Mouse (Mus musculus) heart, postnatal 4 days (tissue): ENCODE data around the gene Slk. TPM values are rescaled to one million over a fixed set of nuclear protein-coding genes. Genes with fewer than 3 reads are reported as not detected.
"Not testable (repeated sequence)": the region's sequence is repeated elsewhere in the genome, so short reads cannot be mapped to it uniquely, and the experiment has no call there.

Experiments
- DNase-seq: peaks from one replicate; pipeline ENCODE4 v3.0.0; 2021
- total RNA-seq, 2 experiments: library from RNA; stranded (reverse); gene quantifications; 2 replicates each; pipeline ENCODE4 v1.2.3; 2021

Slk gene
- total RNA-seq, 2 experiments from 2014 or later: 131 to 139 TPM

DNA sequence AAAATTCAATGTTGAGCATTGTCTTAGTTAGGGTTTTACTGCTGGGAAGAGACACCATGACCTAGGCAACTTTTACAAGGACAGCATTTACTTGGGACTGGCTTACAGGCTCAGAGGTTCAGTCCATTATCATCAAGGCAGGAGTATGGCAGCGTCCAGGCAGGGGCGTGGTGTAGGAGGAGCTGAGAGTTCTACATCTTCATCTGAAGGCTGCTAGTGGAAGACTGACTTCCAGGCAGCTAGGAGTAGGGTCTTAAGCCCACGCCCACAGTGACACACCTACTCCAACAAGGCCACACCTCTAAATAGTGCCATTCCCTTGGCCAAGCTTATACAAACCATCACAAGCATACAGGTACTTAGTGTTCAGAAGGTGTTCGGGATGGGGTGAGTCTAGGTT lies 7.5 kb upstream of the Slk start:
- not testable (repeated sequence) for DNase-seq

DNA sequence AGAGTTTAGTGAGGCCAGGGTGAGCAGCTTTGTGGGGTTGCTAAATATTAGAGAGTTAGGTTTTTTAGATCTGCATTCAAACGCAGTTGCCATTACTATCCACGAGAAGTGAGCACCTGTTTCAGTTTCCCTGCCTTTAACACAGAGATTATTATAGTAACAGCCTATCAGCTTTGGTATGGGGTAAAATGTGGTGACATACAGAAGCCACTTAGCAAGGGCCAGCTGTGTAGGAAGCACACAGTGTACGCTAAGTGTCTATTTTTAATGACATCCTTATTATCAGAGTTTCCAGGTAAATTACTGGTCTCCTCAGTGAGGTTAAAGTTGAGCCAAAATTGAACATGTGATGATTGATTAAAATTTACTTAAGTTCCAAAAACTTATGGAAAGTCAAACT lies 5.8 kb upstream of the Slk start:
- no peak for DNase-seq

DNA sequence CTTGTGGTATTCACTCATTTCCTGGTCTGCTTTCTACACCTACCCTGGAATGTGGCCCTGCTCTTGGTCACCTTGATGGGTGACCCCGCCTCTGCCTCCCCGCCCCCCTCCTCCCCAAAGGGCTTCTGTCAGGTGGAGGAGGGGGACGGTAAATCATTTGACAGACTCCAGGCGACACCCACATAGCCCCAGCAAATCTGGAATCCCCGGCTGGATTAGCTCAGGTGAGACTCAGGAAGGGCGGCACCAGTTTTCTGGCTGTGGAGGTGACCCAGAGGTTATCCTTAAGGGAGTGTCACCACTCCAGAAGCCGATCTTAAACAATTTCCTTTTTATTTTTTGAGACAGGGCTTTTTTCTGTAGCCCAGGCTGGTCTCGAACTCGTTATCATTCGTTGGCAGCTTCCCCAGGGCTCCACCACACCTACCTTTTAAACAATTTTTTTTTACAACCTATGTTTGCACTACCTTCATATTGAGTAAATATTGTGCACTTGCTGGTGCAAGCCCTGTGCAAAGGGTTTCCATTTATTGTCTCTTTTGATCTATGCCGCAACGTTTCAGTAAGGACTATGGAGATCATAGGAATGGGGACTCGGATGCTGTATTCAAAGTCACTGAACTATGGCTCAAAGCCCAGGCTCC lies 775 bp upstream of the Slk start:
- DNase-seq: peak; percentile 35

DNA sequence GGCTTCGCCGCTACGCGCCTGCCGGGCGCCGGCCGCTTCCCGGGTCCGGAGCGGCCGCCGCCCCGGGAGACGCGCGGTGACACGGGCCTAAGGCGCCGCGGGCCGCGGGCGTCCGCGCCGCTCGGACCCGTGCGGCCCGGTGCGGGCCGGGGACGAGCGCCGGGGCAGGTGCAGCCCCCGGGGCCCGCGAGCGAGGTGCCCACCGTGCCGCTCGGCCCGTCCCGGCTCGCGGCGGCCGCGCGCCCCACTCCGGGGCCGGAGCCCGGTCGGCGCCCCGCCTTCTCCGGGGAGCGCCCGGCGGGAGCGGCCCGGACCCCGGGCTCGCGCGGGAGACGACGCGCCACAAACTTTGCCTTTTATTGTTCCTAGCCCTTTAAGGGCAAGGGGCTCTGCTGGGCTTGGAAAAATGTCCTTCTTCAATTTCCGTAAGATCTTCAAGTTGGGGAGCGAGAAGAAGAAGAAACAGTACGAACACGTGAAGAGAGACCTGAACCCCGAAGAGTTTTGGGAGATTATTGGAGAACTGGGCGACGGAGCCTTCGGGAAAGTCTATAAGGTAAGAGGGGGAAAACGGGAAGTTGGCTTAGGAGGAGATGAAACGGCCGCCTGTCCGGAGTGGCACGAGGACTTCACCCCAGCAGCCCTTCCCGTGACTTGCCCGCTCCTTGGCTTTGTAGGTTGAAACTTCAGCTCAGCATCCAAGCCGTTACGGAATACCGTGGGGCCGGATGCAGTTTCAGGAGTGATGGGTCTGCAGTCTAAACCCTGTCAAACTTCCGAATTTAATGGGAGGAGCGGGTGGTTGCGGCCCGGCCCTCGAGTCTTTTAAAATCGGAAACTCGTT lies 532 bp downstream of the Slk start:
- DNase-seq: peak; percentile 45

DNA sequence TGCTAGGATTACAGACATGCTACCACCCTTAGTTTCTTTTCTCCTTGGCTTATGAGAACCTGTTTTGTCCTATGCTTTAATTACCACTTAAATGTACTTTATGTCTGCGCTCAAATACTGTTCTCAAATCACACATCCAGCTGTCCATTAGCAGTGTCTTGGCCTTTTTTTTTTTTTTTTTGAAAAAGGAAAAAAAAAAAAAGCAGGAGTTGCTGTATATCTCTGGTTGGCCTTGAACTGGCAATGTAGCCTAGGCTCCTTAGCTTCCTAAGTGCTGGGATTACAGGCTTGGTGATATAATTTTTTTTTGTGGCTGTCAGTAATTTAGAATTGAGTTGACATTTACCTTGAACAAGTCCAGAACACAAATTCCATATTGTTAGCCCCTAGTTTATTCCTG lies 6.3 kb downstream of the Slk start:
- no peak for DNase-seq

DNA sequence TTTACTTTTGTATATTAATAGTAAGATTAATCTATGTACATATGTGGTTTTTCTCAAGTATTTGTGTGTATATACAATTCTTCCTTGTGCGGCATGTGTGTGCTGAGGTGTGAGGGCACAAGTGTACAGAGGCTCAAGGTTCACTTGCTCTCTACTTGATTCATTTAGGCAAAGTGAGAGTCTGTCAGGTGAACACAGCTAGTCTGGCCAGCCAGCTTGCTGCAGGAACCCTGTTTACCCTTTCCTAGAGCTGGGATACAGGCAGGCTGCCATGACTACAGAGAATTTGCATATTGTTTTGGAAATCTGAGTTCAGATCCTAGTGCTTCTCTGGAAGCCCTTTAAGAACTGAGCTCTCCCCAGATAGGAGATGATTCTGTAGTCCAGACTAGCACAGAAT lies 7.5 kb downstream of the Slk start:
- DNase-seq: no peak

DNA sequence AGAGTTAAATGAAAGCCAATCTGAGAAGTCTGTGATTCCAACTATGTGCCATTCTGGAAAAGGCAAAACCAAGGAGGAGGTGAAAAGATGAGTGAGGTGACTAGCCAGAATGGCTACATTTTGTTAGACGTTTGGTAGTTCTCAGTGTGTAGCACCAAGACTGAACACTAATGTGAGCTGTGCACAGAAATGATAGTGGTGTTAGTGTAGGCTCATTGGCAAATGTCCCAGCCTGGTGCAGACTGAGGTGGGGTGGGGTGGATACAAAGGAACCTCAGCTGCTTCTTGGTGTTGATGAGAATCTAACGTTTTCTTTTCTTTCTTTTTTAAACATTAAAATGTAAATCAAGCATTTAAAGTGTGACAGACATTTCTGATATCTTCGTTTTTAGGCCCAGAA lies 29.0 kb downstream of the Slk start:
- DNase-seq: no peak

DNA sequence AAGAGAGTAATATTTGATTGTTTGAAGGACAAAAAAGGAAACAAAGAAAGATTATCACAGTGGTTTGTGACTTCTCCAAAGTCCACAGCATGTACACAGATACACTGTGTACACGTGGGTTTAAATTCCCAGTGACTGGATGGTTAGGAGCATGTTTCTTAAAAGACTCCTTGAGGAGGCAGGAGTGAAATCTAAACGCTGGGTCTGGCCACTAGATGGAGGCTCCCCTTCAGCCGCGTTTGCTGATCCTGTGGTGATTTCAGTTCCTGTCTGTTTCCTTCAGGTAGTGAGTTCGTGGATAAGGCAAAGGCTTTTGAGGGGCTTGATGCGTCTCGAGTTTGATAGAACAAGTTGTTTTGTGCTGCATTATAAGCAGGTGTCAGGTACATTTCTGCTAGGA lies 34.0 kb downstream of the Slk start:
- DNase-seq: no peak

DNA sequence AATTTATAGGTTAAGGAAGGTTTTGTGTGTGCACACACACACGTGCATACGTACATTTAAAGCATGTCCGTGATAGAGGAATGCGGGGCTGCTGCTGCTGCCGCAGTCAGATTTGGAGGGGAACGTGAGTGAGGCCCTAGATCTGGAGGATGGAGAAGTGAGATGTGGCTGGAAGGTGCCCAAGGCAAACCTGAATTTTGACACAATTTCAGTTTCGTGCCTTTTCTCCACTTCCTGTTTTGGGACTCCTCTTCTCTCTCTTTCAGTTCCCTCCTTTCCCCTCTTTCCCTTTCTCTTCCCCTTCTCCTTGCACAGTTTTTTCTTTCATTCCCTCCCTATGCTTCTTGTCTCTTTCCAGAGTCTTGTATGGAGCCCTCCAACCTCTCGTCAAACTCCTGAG lies 42.0 kb downstream of the Slk start:
- no peak for DNase-seq

DNA sequence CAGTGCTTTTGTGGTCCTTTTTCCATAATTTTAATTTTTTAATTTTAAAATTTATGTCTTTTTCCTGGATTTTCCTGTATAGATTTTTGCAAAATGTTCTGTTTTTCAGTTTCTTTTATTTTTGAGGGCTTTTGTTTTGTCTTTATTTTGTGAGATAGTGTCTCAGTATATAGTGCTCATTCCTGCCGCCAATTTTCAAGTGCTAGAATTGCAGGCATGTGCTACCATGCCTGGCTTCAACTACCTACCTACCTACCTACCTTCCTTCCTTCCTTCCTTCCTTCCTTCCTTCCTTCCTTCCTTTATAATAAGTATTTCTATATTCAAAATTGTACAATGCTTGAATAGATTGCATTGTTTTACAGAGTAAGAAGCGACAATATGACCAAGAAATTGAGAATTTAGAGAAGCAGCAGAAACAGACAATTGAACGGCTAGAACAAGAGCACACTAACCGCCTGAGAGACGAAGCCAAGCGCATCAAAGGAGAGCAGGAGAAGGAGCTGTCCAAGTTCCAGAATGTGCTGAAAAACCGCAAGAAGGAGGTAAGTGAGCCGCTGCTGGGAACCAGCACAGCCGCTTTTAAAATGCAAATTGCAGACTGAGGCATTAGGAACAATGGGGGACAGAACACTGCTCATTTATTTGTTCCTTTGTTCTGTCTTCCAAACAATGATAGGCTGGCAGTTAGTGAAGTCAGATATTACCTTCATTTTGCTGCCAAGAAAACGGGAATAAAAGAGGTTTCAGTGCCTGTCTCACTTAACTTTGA lies 45.6 kb downstream of the Slk start:
- DNase-seq: no peak

DNA sequence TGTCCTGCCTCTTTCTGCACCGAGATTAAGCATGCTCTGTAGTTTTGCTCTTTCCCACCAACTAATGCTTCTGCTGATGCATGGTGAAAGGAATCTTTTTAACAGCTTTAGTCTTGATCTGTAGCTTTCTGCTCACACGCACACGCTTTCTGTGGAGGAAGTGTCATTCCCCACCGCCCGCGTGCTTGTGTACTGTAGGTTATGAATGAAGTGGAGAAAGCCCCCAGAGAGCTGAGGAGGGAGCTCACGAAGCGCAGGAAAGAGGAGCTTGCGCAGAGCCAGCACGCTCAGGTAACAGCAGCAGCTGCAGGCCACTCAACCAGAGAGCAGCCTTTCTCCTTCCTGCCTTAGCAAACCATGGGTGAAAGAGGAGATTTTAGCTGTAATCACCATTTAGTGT lies 48.0 kb downstream of the Slk start:
- no peak for DNase-seq

DNA sequence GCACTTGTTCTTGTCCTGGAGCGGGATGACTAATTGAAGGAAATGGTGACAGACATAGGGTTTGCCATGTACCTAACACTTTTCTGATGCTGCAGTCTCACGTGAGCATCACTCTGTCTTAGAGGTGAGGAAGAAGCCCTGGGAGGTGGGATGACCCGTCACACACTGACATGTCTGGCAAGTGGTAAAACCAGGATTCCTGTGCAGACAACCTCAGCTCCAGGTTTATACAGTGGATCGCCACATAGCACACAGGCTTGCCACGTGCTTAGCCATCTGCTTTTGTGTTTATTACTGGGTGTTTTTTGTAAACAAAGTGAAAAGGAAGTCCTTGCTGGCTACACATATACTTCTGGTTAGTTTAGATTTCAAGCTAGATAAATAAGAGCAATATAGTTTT lies 49.6 kb downstream of the Slk start:
- DNase-seq: no peak

DNA sequence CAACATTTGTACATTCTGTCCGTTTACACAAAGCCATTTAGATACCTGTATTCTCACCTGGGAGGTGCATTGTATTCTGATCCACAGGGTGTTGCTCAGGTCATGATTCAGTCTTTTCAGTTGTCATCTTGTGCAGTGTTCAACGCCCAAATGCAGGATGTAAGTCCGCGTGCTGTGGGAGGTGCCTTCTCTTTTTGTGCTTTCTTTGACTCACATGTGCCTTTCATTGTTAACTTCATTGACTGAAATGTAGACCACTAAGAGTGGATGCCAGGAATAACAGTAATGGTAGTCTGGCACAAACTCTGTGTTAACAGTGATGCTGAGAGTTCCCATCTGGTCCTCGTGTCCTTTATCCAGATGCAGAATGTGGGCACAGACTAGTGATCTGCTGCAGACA lies 50.9 kb downstream of the Slk start:
- DNase-seq: no peak

DNA sequence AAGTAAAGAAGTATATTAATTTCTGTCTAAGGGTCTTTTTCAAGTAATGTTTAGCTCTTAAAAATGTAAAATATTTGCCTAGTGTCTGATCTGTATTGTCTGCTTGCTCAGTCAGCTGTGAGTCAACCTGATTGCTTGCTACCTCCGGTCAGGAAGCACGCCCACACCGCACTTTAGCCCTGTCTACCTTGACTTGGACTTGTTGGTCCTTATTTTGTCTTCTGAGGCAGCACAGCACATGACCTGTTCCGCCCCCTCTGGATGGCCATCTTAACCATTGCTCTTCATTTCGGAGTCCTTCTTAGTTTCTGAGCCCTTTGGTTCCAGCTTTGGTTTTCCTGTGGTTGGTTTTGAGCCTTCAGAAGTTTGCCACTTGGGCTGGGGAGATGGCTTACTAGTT lies 52.3 kb downstream of the Slk start:
- DNase-seq: no peak

DNA sequence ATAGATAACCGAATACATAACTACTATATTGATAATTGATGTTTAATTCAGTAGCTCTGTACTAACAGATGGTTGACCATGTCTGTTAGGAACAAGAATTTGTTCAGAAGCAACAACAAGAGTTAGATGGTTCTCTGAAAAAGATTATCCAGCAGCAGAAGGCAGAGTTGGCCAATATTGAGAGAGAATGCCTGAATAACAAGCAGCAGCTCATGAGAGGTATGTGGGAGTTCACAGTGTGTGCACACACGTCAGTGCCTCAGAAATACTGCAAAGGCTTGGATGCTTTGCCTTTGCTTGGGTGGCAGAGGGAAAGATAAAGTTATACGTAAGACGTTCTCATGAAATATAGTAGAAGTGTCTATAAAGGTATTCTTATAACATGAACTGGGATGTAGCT lies 55.9 kb downstream of the Slk start:
- DNase-seq: no peak

DNA sequence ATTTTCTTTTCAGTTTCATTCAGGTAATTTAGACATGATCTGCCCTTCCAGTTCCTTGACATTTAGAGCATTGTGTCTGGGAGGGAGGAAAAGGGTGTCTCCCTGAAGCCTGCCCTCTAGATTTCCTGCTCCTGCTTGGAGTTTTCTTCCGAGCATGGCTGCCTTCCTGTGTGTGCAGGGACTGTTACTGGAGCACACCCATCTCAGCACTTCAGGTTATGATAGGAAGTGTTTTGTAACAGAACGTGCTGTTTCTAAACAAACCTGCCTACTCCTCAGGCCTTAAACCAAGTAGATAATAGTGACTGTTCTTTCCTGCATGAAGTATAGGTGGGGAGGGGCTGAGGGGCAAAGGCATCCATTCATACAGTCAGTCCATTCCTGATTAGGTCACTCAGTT lies 64.4 kb downstream of the Slk start:
- no peak for DNase-seq

DNA sequence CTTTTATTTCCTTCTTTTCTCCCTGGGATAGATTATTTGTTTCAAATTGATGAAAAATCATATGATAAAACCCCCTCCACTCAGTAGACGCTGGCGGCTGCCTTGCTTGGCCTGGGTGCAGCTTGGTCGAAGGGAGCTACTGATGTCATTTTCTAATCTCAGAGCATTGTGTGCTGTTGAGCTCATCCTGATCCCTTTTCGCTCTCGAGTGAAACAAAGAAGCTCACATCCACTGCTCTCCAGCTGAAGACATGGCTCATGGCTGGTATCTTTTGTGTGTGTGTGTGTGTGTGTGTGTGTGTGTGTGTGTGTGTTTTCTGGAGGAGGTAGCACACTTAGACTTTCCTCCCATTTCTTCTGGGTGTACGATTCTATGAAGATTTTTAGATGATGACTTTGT lies 66.1 kb downstream of the Slk start:
- peak; percentile 52 for DNase-seq

DNA sequence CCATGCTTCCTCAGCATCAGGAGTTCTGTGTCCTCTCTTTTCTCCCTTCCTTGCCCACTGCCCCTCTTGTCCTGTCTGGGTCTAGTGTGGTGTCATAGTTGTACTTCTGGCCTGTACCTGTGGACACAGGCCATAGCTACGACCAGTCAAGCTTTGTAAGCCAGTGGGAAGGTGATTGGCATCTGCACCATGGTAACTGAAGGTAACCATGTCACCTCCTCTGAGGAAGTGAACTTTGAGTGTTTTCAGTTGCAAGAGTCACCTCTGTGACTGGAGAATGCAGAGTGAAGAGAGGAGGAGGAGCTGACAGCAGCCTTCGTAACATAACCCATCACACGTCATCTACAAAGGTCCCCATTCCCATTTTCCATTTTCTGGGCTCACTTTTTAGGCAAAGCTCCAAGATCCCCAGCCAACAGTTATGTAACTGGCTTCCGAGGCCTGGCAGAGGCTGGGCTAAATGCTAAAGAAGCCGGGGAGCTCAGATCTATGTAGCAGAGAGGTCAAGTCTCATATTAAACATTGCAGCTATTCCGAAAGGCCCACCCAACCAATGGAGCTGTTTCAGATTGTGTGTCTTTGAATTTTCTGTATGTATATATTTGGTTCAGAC lies 67.1 kb downstream of the Slk start:
- DNase-seq: peak; percentile 5

DNA sequence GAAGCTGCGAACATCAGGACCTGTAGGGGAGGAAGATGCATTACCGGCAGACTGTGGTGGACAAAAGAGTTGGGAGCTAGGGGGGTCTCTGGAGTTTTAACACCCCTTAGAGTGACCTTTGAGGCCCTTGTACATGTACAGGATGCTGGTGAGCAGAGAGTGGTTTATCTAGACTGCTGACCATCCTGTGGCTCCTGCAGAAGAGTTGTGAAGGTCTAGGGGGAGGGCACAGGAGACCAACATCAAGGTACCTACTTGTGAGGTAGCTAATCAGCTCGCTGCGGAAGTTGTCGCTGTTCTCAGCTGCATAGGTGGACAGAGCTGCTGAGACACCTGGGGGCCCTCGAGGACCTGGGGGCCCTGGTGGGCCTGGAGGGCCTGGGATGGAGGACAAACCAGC lies 69.6 kb downstream of the Slk start:
- DNase-seq: no peak

DNA sequence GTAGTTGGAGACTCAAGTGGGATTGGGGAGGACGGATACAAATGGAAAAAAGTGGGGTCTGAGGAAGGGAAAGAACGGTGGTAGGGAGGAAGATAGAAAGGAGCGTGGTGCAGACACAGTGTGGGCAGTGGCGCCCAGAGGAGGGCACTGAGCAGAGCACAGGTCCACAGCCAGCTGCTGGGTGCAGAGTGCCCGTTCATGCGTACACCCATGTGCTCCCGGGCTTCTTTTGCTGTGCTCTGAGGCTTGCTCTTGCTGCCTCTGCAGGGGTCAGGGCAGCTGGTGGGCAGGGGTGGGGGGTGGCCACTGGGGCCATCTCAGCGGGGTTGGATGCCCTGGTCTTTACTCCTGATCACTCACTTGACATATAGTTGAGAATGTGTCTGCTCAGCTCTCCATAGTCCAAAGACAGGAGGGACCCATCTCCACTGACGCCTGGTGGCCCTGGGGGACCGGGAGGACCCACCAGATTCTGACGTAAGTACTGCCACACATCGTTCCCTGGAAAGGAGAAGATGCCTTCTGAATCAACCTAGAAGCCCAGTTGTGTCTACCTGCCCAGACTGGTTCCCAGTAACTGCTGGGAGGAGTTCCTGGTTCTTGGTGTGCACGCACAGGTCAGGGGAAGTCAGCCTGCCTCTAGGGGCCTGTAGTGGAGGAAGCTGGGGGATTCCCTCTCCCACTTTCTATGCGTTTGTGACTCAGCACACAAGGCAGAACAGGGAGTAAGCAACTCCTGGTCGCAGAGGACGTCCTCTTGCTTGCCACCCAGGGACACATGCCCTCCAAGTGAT lies 71.1 kb downstream of the Slk start:
- DNase-seq: no peak

DNA sequence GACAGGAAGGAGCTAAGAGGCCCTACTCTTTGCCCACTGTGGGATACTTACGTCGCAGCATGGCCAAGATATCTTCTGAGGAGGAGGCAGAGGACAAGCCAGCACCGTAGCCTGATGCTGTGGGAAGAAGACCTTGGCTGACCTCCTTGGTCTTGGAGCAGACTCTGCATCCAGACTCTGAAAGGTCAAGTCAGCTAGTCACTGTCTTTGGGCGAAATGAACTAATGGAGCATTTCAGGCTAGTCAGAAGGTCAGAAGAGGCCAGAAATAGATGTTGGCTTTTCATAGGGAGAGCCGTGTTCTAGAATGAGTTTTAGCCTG lies 71.6 kb downstream of the Slk start:
- DNase-seq: no peak

DNA sequence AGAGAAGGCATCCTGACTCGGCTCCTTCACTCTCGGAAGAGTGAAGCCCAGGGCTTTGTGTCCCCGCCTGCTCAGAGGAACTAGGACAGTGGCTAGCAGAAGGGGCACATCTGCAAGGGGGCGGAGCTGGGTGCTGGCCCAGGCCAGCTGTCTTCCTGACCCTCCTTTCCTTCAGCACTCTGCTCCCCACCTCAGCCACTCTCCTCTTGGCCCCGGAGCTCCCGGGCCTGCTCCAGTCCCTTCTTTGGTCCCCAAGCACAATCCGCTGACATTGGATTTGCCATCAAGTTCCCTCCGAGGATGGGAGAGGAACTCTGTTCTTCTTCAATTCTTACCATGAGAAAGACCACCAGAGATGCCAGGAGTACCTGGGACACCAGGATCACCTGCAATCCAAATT lies 72.8 kb downstream of the Slk start:
- DNase-seq: no peak

DNA sequence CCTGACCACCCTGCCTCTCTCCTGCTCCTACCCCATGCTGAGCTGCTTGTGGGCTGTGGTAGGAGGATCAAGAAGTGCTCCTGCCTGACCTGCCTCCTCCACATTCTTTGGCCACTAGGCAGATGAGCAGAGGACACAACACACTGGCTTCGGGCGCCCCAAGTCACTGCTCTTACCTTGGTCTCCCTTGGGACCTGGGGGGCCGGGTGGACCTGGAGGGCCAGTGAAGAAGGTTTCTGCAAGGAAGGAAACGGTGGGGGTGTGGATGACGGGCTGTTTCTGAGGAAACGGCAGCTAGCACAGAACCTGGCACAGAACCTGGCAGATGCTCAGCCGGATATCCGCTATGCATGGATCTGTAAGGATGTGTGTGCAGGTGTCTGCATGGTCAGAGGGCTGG lies 73.7 kb downstream of the Slk start:
- DNase-seq: no peak
